Mouse (Mus musculus) regulatory T cell (primary cell): ENCODE data around the gene Man2a1.

ENCODE experiments used
- in situ Hi-C: fragments of 300-600 bp; cut with MboI, MseI; formaldehyde crosslinking; loops from one replicate; pipeline ENCODE4 v1.15.1; 2025; ENCODE audit warnings: high pct_unique_total_duplicates

Gene Man2a1

GRCm38 (mm10) chr17:64624439-64624838, 23.9 kb downstream of the Man2a1 start:
- in situ Hi-C loops: no loop called here

DNA sequence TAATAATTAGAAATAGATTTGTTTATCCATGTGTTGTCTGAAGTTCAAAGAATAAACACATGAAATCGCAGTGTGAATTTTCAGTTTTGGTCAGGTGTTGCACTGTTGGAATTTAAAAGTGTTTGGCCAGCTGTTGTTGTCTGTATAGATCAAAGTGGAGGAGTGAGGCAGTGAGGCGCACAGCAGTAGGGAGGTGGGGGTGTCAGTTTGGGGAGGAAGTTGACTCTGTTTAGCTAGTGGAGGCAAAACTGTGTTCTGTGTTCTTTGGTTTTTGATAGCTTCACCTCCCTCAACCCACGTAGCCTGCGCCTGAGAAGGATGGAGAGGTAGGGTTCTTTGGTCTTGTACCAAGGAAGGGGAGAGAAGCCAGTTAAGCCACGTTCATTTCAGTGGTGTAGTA, 28.3 kb downstream of the Man2a1 start:
- in situ Hi-C loops: no loop called here

DNA sequence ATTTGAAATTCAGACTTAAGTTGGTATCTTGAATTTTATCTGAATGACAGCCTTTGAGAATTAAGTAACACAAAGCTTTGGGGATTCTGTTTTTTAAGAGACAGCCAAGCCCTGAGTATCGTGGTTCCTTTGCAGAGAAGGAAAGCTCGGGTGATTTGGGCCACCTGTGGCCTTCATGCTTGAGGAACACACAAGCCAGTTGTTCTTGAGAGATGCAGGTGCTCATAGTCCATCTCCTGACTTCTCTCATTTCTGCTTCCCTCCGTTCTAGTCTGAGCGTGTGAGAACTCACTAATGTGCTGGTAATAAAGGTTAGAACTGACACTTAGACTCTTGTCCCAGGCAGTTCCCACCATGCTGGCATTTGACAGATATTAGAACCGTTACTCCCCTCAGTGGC, 28.9 kb downstream of the Man2a1 start:
- in situ Hi-C loops: no loop called here

DNA sequence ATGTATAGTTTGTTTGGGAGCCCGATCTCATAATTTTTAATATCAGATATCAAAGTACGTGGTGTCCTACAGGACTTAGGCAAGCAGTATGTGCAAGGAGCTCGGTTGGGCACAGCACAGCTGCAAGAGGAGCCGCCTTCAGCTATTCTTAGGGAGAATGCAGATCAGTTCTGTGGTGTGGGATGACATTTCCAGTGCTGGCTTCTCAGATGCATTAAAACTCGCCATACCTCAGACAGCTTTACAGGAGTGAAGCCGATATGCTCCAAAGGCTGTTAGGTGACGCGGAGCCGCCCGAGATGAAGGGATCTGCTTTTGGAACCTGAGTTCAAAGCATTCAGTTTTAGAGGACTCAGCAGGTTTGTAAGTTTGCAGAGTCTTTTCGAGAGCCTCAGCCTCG, 30.0 kb downstream of the Man2a1 start:
- in situ Hi-C loops: no loop called here

DNA sequence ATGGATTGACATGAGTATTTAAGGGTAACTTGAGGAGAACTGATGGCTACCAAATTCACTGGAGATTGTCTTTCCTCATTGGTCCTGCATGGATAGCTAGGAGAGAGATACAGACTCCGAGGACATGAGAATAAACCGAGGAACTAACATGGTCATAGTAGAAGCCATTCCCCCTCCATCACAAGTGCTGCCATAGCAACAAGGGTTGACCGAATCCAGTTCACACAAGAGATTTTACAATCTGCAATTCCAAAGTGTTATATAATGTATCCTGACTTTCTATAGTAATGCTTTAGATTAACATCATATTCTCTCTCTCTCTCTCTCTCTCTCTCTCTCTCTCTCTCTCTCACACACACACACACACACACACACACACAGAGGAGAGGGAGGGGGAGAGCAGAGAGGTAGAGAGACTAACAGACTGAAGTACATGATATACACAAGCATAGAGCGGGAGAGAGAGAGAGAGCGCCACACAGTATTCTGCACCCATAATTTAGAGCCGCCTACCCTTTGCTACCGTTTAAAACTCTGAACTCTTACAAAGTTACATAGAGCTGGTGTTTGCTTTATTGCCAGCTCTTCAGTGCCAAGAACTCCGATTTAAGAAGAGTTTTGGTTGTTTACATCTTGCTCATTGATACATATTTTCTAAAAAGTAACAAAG, 37.5 kb downstream of the Man2a1 start:
- in situ Hi-C loops: no loop called here

DNA sequence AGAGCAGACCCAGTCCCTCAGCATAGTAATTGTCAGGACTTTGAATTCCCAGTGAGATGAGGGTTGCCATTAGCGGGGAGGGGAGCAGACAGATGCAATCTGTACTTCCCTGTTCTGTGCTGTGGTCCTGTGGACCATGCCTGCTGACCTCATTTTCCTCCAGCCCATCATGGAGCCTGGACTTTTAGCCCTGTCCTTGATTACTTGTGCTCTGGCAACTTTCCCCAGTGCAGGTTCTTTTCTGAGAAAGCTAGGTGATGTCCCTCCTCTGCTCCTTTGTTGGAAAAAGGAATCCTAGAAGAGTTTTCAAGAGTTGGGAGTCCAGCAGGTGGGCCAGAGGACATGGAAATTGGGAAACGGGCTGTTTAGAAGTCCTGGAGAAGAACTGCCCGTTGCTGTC, 40.8 kb downstream of the Man2a1 start:
- in situ Hi-C loops: no loop called here

DNA sequence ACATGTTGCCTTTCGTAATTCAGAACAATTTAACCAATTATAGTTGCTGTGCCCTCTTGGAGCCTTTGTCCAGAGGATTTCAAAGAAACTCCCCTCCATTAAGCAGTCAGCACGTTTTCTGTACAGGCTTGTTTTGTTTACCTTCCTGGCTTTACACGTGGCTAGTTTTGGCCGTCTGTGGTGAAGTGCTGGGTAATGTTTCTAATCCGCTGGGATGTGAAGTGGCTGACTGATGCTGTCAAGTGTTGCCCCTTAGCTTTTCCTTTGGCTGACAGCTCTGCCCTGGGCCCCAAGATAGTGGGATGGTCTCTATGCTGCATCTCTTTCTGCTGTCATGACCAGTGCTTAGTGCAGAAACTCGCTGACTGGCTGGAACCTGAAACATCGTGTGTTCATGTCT, 43.1 kb downstream of the Man2a1 start:
- in situ Hi-C loops: no loop called here

- in situ Hi-C loops: no loop called here
Measured at GRCm38 (mm10) chr17:64644888-64645605, 44.5 kb downstream of the Man2a1 start.

GRCm38 (mm10) chr17:64647396-64647795, 46.9 kb downstream of the Man2a1 start:
- in situ Hi-C loops: no loop called here

DNA sequence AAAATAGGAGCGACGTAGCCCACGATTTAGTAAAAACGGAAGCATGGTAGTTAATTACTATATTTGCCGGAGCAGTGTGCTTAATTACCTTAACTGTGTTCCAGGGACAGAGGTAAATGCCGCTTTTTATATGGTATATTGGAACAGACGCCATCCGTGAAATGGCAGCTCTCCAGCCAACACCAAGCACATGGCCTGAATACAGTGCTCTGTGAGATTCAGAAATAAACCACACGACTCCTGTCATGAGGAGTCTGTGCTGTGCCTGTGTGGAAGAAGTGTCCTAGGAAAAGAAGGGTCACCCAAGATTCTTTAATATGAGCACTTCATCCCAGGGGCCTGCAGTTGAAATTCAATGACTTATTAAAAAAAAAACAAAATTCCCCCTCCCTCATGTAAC, 50.2 kb downstream of the Man2a1 start:
- in situ Hi-C loops: no loop called here

DNA sequence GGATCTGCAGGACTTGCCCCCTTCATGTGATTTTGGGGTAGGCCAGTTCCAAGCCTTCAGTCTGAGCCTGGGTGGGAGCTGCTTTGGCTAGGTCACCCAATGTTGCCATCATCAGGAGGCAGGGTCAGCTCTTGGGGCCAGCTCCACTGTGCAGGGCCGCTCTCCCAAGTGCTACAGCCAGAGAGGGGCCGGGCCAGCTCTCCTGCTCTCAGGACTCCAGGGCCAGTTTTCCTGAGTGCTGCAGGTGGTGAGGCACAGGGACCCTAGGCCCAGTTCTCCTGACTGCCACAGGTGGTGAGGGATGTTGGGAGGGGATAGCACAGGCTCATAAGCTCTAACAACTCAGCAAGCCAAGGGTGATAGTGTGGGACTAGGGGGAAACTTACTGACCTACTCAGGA, 53.1 kb downstream of the Man2a1 start:
- in situ Hi-C loops: no loop called here

GRCm38 (mm10) chr17:64659682-64660081, 59.1 kb downstream of the Man2a1 start:
- in situ Hi-C loops: no loop called here

GRCm38 (mm10) chr17:64666518-64666917, 66.0 kb downstream of the Man2a1 start:
- in situ Hi-C loops: no loop called here

- in situ Hi-C loops: no loop called here
Measured at GRCm38 (mm10) chr17:64668504-64668903, 68.0 kb downstream of the Man2a1 start.

GRCm38 (mm10) chr17:64674401-64674800, 73.9 kb downstream of the Man2a1 start:
- in situ Hi-C loops: no loop called here

GRCm38 (mm10) chr17:64674980-64675379, 74.4 kb downstream of the Man2a1 start:
- in situ Hi-C loops: no loop called here

DNA sequence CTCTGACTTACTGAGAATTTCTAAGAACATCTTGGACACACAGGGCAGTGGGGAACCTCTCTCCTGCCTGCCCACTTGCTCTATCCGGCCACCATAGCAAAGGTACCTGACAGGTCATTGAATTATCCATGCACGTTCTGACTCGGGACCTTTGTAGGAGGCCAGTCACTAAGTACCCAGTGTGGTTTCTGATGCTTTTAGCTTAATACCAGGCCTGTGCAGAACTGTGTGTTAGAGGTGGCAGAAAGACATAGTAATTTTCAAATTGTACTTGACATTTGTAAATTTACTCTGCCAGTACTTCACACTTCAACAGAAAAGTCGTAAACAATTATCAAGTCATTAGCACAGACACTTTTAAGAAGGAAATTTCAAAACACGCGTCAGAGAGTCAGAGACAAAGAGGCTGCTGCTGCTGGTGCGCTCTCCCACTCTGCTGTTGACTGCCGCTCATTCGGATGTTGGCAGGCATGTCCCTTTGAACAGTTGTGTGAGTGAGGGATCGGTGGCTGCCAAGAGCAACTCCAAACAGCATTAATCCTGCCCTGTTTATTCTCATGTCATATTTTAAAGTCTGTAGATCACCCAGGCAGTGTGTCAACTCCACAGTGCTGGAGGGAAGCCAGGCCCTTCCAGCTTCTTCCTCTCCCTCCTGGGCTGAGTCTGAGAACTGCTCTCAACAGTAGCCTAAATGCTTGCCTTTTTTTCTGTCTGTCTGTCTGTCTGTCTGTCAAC, 76.4 kb downstream of the Man2a1 start:
- in situ Hi-C loops: no loop called here

GRCm38 (mm10) chr17:64681461-64681860, 80.9 kb downstream of the Man2a1 start:
- in situ Hi-C loops: no loop called here

- in situ Hi-C loops: no loop called here
Measured at GRCm38 (mm10) chr17:64681927-64682326, 81.4 kb downstream of the Man2a1 start.

GRCm38 (mm10) chr17:64684088-64684487, 83.6 kb downstream of the Man2a1 start:
- in situ Hi-C loops: no loop called here

- in situ Hi-C loops: no loop called here
Measured at GRCm38 (mm10) chr17:64685216-64685903, 84.8 kb downstream of the Man2a1 start.

DNA sequence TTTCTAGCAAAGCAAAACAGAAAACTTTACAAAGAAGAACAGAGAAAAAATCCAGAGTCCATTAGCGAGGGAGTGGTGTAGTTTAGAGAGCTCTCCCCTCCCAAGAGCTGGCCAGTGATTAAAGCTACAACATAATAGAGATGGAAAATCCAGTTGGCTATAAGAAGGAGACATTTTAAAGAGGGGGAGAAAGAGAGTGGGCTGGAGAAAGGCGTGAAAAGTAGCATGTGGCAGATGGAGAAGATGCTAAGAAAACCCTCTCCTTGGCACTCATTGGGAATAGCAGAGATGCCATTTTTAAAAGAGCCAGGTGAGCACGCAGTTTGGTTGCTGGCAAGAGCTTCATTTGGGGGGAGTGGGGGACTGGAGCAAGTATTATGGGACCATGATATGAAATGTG, 89.1 kb downstream of the Man2a1 start:
- in situ Hi-C loops: no loop called here
